In the genomic region with DNA sequence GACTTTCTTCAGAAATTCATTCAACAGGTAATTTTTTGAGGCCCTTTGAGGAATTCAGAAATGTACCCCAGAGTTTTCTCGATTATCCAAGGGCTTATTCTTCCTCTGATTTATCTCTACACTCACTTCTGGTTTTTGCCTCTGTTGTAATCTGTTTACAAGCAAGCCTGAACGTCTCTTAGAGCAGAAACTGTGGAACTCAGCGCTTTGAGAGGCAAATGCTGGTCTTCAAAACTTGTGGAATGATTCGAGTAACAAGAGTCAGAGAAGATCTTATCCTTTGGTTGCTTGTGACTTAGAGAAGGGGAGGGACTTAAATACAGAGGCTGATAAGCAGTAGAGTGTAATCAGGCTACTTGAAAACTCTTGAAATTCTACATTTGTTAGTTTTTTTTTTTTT, we compare ENCODE assay signal across 8 mouse cellular contexts. TPM values are rescaled to one million over a fixed set of nuclear protein-coding genes. Genes with fewer than 3 reads are reported as not detected.
A peak's percentile ranks its signal among the peaks of the same experiment; 100 is the strongest.
DNase-seq lines count a peak whose midpoint lies in the region; ATAC-seq and TF ChIP-seq lines count a peak whose summit lies in the region.

No protein-coding gene starts in this region.

- H3K4me3 ChIP-seq in heart, adult 2 months, result peak overlapping the region; percentile 82
- H3K4me3 ChIP-seq in forebrain, embryonic 10.5 days, result peak overlapping the region; percentile 96
- peak overlapping the region; percentile 90 for H3K4me3 ChIP-seq in liver, embryonic 13.5 days (replicated peaks)

- H3K27ac ChIP-seq in heart, adult 2 months, result peak overlapping the region; percentile 99; the same call in 1 of the 2 replicates
- peak overlapping the region; percentile 95; the same call in 1 of the 2 replicates for H3K27ac ChIP-seq in forebrain, embryonic 10.5 days
- H3K27ac ChIP-seq in liver, embryonic 13.5 days, result peak overlapping the region; percentile 86

- intact Hi-C loops in heart, adult 2 months (cut with DNase I), result loop anchor here (5.0 to 10.0 kb wide), 2 partner anchors 66 to 1839 kb away; a partner anchor contains a TSS
- intact Hi-C loops in left cerebral cortex, postnatal 14 days (cut with DNase I), result no loop called here

- DNase-seq in heart, adult 2 months, result no peak
- no peak for DNase-seq in heart, adult 11 months
- peak; percentile 68 for DNase-seq in 416B (ENCODE audit: low read depth)
- DNase-seq in forebrain, embryonic 10.5 days (ENCODE audit: extremely low spot score, low spot score), result no peak
- DNase-seq in liver, embryonic 13.5 days, result no peak
- DNase-seq in adrenal gland, postnatal 10 days, result no peak
- no peak for DNase-seq in left cerebral cortex, postnatal 14 days (ENCODE audit: low spot score in 2 of 2)
- DNase-seq in cerebellum, adult 9-10 months, result no peak

- TF ChIP-seq POLR2A in heart, adult 2 months (IDR thresholded peaks at IDR 0.05; ENCODE audit: insufficient read depth, low read depth, low read length), result no peak

- H3K4me1 ChIP-seq in heart, adult 2 months (ENCODE audit: control insufficient read depth, insufficient read depth, low read length), result peaks cover 6% of the 10 kb centered on the region
- peaks cover 35% of the 10 kb centered on the region for H3K4me1 ChIP-seq in forebrain, embryonic 10.5 days
- H3K4me1 ChIP-seq in liver, embryonic 13.5 days (replicated peaks), result peaks cover 16% of the 10 kb centered on the region

- TF ChIP-seq EP300 in heart, adult 2 months (IDR thresholded peaks at IDR 0.05; ENCODE audit: insufficient read depth, low read depth, low read length), result no peak

- WGBS in heart, adult 2 months, result 3% methylated on average over 4 of the region's 4 CpGs
- WGBS in forebrain, embryonic 10.5 days, result 40% methylated on average over 4 of the region's 4 CpGs
- WGBS in liver, embryonic 13.5 days (ENCODE audit: insufficient replicate concordance), result 4% methylated on average over 4 of the region's 4 CpGs

- peak overlapping the region; percentile 97 for H3K9ac ChIP-seq in heart, adult 2 months (ENCODE audit: low read depth, low read length)
- peak overlapping the region; percentile 95 for H3K9ac ChIP-seq in liver, embryonic 13.5 days

- no peak for TF ChIP-seq CTCF in heart, adult 2 months (IDR thresholded peaks at IDR 0.05)

- H3K9me3 ChIP-seq in forebrain, embryonic 10.5 days, result no peaks in the 10 kb centered on the region
- no peaks in the 10 kb centered on the region for H3K9me3 ChIP-seq in liver, embryonic 13.5 days (replicated peaks)

- no peak for ATAC-seq in liver, embryonic 13.5 days (ENCODE audit: low read depth)

- H3K36me3 ChIP-seq in heart, adult 2 months (ENCODE audit: control insufficient read depth, insufficient read depth, low read length), result peaks cover 20% of the 10 kb centered on the region
- H3K36me3 ChIP-seq in forebrain, embryonic 10.5 days (replicated peaks), result peaks cover 6% of the 10 kb centered on the region; the same call in 1 of the 2 replicates
- H3K36me3 ChIP-seq in liver, embryonic 13.5 days, result no peaks in the 10 kb centered on the region

- peak overlapping the region; percentile 97 for H3K4me2 ChIP-seq in liver, embryonic 13.5 days

- H3K79me2 ChIP-seq in heart, adult 2 months (replicated peaks; ENCODE audit: control insufficient read depth, insufficient read depth, low read length), result 0 out of 2 replicates have a peak, but pooled peaks cover 1% of the 10 kb centered on the region

- H3K27me3 ChIP-seq in heart, adult 2 months (ENCODE audit: control insufficient read depth, insufficient read depth, low read length), result no peaks in the 10 kb centered on the region
- no peaks in the 10 kb centered on the region for H3K27me3 ChIP-seq in forebrain, embryonic 10.5 days (ENCODE audit: poor library complexity, severe bottlenecking)
- no peaks in the 10 kb centered on the region for H3K27me3 ChIP-seq in liver, embryonic 13.5 days

RNA-seq across cellular contexts. Expression of a gene that starts 1.3 kb away (rescaled TPM):
- 10 to 100 TPM; 17.0 to 18.4 TPM for total RNA-seq in heart, adult 2 months (2021)
- 8.9 and 12.0 TPM in 2 replicates for polyA plus RNA-seq in heart, adult 2 months (2012; rRNA removed)
- 17.7 and 19.0 TPM in 2 replicates for polyA plus RNA-seq in forebrain, embryonic 10.5 days (2016; fragmentation: Nextera tagmentation; extraction: Ambion mirVana)
- 5.2 and 5.8 TPM in 2 replicates for polyA plus RNA-seq in liver, embryonic 13.5 days (2015; fragmentation: Nextera tagmentation; extraction: Ambion mirVana)
- total RNA-seq in adrenal gland, postnatal 10 days (2021), result 10 to 100 TPM; 43.8 to 57.3 TPM
- 10 to 100 TPM; 16.6 to 22.5 TPM for total RNA-seq in left cerebral cortex, postnatal 14 days (2021)
